5 mouse cellular contexts compared by ENCODE assay signal in genomic region chr16:74104449-74104848, GRCm38 (mm10).
DNase-seq lines count a peak whose midpoint lies in the region; TF ChIP-seq lines count a peak whose summit lies in the region.
"Not testable (repeated sequence)": the region's sequence is repeated elsewhere in the genome, so short reads cannot be mapped to it uniquely, and the experiment has no call there.

No protein-coding gene starts in this region.

- intact Hi-C loops in heart, postnatal 10 days (cut with DNase I) = not testable (repeated sequence)

- not testable (repeated sequence) for H3K4me1 ChIP-seq in testis, adult 2 months (ENCODE audit: control insufficient read depth, insufficient read depth, low read length)

- H3K27ac ChIP-seq in testis, adult 2 months (ENCODE audit: control insufficient read depth, insufficient read depth, low read depth, low read length) = not testable (repeated sequence)

- TF ChIP-seq POLR2A in testis, adult 2 months (IDR thresholded peaks at IDR 0.05; ENCODE audit: control insufficient read depth, low read depth, low read length) = not testable (repeated sequence)

- TF ChIP-seq CTCF in testis, adult 2 months (IDR thresholded peaks at IDR 0.05; ENCODE audit: control insufficient read depth, insufficient read depth, insufficient replicate concordance, low read depth, low read length) = not testable (repeated sequence)

- DNase-seq in R1 (ENCODE audit: low read depth, low spot score) = peak; percentile 53
- peak; percentile 87 for DNase-seq in heart, adult 11 months
- DNase-seq in heart, postnatal 10 days = peak; percentile 4
- peak; percentile 31 for DNase-seq in testis, postnatal 14 days (ENCODE audit: low spot score)

- H3K27me3 ChIP-seq in testis, adult 2 months (ENCODE audit: control insufficient read depth, insufficient read depth, low read length) = not testable (repeated sequence)

- H3K36me3 ChIP-seq in testis, adult 2 months (ENCODE audit: control insufficient read depth, insufficient read depth, low read length) = not testable (repeated sequence)

- peak overlapping the region; percentile 55 for H3K4me3 ChIP-seq in testis, adult 2 months (ENCODE audit: control insufficient read depth, low read depth, low read length)

Comparison
In these comparisons a context has a peak if more than half of its experiments do, and no peak if none do; other contexts are left out.
1. DNase-seq: peak in every context shown above with its lines; median percentile 87 in heart, adult 11 months; 53 in R1; 31 in testis, postnatal 14 days; 4 in heart, postnatal 10 days.